Mouse (Mus musculus): ENCODE results near the gene Vamp1.

GRCm38 (mm10) chr6:125230571-125230970 lies 15.2 kb downstream of the Vamp1 start:
- TF ChIP-seq CTCF (IDR thresholded peaks at IDR 0.05; ENCODE audit: control insufficient read depth, insufficient read depth, insufficient read length) (no peak), MYOG (IDR thresholded peaks at IDR 0.05; ENCODE audit: control insufficient read depth, extremely low read depth, insufficient read length) (no peak), CEBPB (IDR thresholded peaks at IDR 0.05; ENCODE audit: low read depth) (no peak), MAX (IDR thresholded peaks at IDR 0.05) (no peak), USF1 (IDR thresholded peaks at IDR 0.05; ENCODE audit: low read depth) (no peak), FOSL1 (IDR thresholded peaks at IDR 0.05; ENCODE audit: insufficient read depth, low read length, poor library complexity, severe bottlenecking) (no peak)
